Mouse (Mus musculus) liver, embryonic 15.5 days (tissue): Measurements from ENCODE around the gene Rmnd5b. TPM values are rescaled to one million over a fixed set of nuclear protein-coding genes. Genes with fewer than 3 reads are reported as not detected.
"Not testable (repeated sequence)": the region's sequence is repeated elsewhere in the genome, so short reads cannot be mapped to it uniquely, and the experiment has no call there.

Source experiments
- ATAC-seq: fragments of 200-750 bp; cut with Nextera tagmentation; 2 replicates; pipeline ENCODE4 v1.8.0; 2017; ENCODE audit warnings: moderate number of reproducible peaks, mild to moderate bottlenecking, moderate library complexity; ENCODE audit not compliant: insufficient read depth
- H3K27ac ChIP-seq: fragments of 300-500 bp; sonication (generic); replicated peaks from 2 replicates; pipeline ENCODE4 v1.5.1; 2015; ENCODE audit warnings: mild to moderate bottlenecking, inconsistent platforms
- H3K27me3 ChIP-seq: fragments of 300-500 bp; sonication (generic); 2 replicates; pipeline ENCODE4 v1.6.1; 2015; ENCODE audit warnings: mild to moderate bottlenecking, inconsistent platforms
- H3K36me3 ChIP-seq: fragments of 300-500 bp; sonication (generic); replicated peaks from 2 replicates; pipeline ENCODE4 v1.6.1; 2015; ENCODE audit warnings: moderate library complexity, mild to moderate bottlenecking, inconsistent platforms
- H3K4me1 ChIP-seq: fragments of 300-500 bp; sonication (generic); replicated peaks from 2 replicates; pipeline ENCODE4 v1.6.1; 2015; ENCODE audit warnings: inconsistent platforms
- H3K4me2 ChIP-seq: fragments of 300-500 bp; sonication (generic); 2 replicates; pipeline ENCODE4 v1.6.1; 2015; ENCODE audit warnings: moderate library complexity, mild to moderate bottlenecking, inconsistent platforms
- H3K4me3 ChIP-seq: fragments of 300-500 bp; sonication (generic); replicated peaks from 2 replicates; pipeline ENCODE4 v1.5.1; 2015; ENCODE audit warnings: mild to moderate bottlenecking, inconsistent platforms
- H3K9ac ChIP-seq: fragments of 300-500 bp; sonication (generic); 2 replicates; pipeline ENCODE4 v1.6.1; 2015; ENCODE audit warnings: moderate library complexity, mild to moderate bottlenecking, inconsistent platforms
- H3K9me3 ChIP-seq: fragments of 300-500 bp; sonication (generic); replicated peaks from 2 replicates; pipeline ENCODE4 v1.6.1; 2016; ENCODE audit warnings: inconsistent platforms
- WGBS: fragments of 180-500 bp; shearing (Covaris S2); methylation state at CpG from one replicate; pipeline ENCODE4 v1.1.7; 2015; ENCODE audit warnings: mixed read lengths; ENCODE audit not compliant: insufficient replicate concordance; 5-methylcytosine and 5-hydroxymethylcytosine counted together
- polyA plus RNA-seq: library from polyadenylated mRNA; unstranded; fragments of >200 nt; fragmentation: Nextera tagmentation; extraction: Ambion mirVana; gene quantifications from 2 replicates; pipeline ENCODE4 v1.2.1, GENCODE M21; 2015

Rmnd5b gene
- polyA plus RNA-seq = 20.0 and 21.1 TPM in 2 replicates

- peak; percentile 82 for ATAC-seq
- under 1% methylated on average over 61 of the region's 61 CpGs for WGBS
- peak within 1 kb of the TSS; percentile 74 for H3K4me3 ChIP-seq
- H3K36me3 ChIP-seq = 0 out of 2 replicates have a peak, but pooled peaks cover 5% of the 10 kb centered on the region
- H3K4me1 ChIP-seq = peaks cover 53% of the 10 kb centered on the region
- peak within 1 kb of the TSS; percentile 63 for H3K9ac ChIP-seq
- peaks cover 6% of the 10 kb centered on the region; the same call in 1 of the 2 replicates for H3K27me3 ChIP-seq
- peak within 1 kb of the TSS; percentile 84 for H3K4me2 ChIP-seq
- H3K27ac ChIP-seq = peak within 1 kb of the TSS; percentile 87
- H3K9me3 ChIP-seq = no peaks in the 10 kb centered on the region
Observed at GRCm38 (mm10) chr11:51635525-51636322, at the start of gene Rmnd5b. TSS of gene Rmnd5b (minus strand) at chr11:51635896.

DNA sequence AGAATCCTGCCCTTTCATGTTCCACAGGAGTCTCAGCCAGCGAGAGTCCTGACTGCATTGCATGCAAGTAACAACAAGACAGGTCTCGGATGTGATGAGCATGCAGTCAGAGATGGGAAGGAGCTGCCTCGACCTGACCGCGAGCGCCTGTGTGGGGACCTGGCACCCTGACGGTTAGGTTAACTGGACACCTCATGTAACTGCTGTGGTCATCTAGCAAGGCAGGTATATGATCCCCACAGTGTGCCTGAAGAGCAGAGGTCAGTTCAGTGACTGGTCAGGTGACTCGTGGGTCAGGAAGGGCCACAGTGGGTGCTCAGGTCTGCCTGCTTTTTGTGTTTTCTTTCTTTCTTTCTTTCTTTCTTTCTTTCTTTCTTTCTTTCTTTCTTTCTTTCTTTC lies 46.3 kb upstream of the Rmnd5b start:
- H3K36me3 ChIP-seq = no peaks in the 10 kb centered on the region
- H3K4me3 ChIP-seq = no peak overlapping the region
- H3K9me3 ChIP-seq = no peaks in the 10 kb centered on the region
- 35% methylated on average over 8 of the region's 8 CpGs for WGBS
- no peak for ATAC-seq
- peaks cover 8% of the 10 kb centered on the region for H3K4me1 ChIP-seq
- H3K4me2 ChIP-seq = peak overlapping the region; percentile 60; the same call in 1 of the 2 replicates
- no peak overlapping the region for H3K9ac ChIP-seq
- H3K27ac ChIP-seq = no peak overlapping the region
- H3K27me3 ChIP-seq = no peaks in the 10 kb centered on the region

DNA sequence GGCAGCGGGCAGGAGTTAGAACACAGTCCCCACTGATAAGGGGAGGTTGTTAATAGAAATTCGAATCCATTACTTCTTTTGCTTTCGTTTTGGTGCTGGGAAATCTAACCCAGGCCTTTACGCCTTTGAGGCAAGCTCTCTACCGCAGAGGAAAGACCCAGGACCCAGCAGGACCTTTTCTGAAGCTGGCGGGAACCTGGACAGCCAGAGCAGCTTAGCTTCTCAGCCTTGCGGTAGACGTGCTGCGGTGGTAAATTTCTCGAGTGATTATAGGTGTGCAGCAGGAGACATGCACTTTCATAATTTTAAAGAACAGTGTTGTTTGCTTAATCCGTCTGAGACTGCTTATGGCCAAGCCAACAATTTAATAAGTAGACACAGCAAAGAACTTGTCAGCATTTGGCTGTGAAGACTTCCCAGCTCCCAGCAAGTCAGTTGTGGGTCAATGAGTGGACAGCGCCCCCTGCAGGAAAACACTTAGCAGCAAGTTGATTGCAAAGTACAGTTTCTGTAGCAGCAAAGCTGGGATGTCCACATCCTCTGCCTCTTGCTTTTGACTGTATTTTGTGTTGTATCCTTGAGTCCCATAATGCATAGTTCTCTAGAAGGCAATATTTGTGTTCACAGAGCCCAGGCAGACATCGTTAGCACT lies 45.8 kb upstream of the Rmnd5b start:
- WGBS = 26% methylated on average over 13 of the region's 13 CpGs
- H3K4me3 ChIP-seq = peak overlapping the region; percentile 39
- peak; percentile 28; the same call in 1 of the 2 replicates for ATAC-seq
- peaks cover 8% of the 10 kb centered on the region for H3K4me1 ChIP-seq
- H3K9me3 ChIP-seq = no peaks in the 10 kb centered on the region
- H3K36me3 ChIP-seq = no peaks in the 10 kb centered on the region
- H3K27ac ChIP-seq = no peak overlapping the region
- H3K9ac ChIP-seq = peak overlapping the region; percentile 31; the same call in 1 of the 2 replicates
- no peaks in the 10 kb centered on the region for H3K27me3 ChIP-seq
- H3K4me2 ChIP-seq = peak overlapping the region; percentile 60

DNA sequence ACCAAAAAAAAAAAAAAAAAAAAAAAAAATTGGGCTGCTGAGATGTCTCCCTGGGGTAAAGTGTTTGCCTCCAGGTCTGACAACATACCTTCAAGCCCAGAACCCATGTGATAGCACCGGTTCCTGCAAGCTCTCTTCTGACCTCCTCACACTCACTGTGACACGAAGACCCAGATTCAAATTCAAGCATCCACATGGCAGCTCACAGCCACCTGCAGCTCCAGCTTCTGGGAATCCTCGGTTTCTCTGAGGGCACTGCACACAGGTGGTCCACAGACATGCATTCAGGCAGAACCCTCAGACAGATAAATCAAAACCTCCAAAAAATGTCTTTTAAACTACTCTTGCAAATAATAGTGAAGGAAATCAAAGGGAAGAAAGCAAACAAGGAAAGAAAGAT lies 43.8 kb upstream of the Rmnd5b start:
- Histone ChIP-seq H3K9ac (no peak overlapping the region), H3K27me3 (no peaks in the 10 kb centered on the region), H3K4me3 (no peak overlapping the region), H3K4me1 (peaks cover 8% of the 10 kb centered on the region), H3K9me3 (no peaks in the 10 kb centered on the region), H3K36me3 (no peaks in the 10 kb centered on the region), H3K27ac (no peak overlapping the region), H3K4me2 (no peak overlapping the region)
- 61% methylated on average over 3 of the region's 3 CpGs for WGBS
- ATAC-seq = no peak

DNA sequence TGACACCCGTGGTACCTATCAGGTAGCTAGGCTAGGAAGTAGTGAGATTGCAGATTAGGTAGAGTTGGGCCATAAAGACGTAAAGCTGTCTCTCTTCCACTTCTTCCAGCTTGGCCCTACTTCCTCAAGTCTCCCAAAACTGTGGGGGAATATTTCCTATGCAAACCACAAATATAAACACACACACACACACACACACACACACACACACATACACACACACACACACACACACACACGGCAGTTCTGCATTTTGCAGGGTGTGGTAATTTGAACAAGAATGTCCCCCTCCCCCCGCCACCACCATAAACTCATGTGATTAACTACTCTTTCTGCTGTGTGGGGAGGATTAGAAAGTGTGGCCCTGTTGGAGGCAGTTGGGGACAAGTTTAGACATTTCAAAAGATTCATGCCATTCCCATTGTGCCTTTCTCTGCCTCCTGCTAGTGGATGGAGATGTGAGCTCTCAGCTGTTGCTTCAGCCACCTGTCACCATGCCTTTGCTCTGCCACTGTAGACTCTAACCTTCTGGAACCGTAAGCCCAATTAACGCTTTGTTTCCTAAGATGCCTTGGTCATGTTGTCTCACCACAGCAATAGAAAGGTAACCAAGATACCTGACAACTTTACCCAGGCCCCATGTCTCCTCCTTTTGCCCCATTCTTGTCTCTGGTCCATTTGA lies 42.2 kb upstream of the Rmnd5b start:
- Histone ChIP-seq H3K4me1 (peaks cover 8% of the 10 kb centered on the region), H3K27me3 (no peaks in the 10 kb centered on the region), H3K9ac (no peak overlapping the region), H3K4me3 (no peak overlapping the region), H3K36me3 (no peaks in the 10 kb centered on the region), H3K9me3 (no peaks in the 10 kb centered on the region), H3K4me2 (no peak overlapping the region), H3K27ac (no peak overlapping the region)
- 39% methylated on average over 6 of the region's 6 CpGs for WGBS
- no peak for ATAC-seq

DNA sequence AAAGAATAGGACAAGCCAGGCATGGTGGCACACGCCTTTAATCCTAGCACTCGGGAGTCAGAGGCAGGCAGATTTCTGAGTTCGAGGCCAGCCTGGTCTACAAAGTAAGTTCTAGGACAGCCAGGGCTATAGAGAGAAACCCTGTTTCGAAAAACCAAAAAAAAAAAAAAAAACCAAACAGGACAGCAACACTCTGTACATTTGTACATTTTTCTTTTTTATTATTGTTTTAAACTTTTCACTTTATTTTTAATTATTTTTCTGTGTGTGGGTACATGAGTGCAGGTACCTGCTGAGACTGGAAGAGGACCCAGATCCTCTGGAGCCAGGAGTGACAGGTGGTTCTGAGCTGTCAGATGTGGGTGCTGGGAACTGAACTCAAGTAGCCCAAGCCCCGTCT lies 39.7 kb upstream of the Rmnd5b start:
- no peak overlapping the region for H3K9ac ChIP-seq
- WGBS = 51% methylated on average over 5 of the region's 5 CpGs
- H3K27ac ChIP-seq = no peak overlapping the region
- no peaks in the 10 kb centered on the region for H3K36me3 ChIP-seq
- H3K4me2 ChIP-seq = no peak overlapping the region
- H3K4me3 ChIP-seq = no peak overlapping the region
- no peaks in the 10 kb centered on the region for H3K9me3 ChIP-seq
- no peaks in the 10 kb centered on the region for H3K4me1 ChIP-seq
- ATAC-seq = no peak
- H3K27me3 ChIP-seq = no peaks in the 10 kb centered on the region

GRCm38 (mm10) chr11:51673291-51673690 lies 37.6 kb upstream of the Rmnd5b start:
- Histone ChIP-seq H3K4me3 (no peak overlapping the region), H3K9ac (no peak overlapping the region), H3K4me1 (no peaks in the 10 kb centered on the region), H3K27me3 (no peaks in the 10 kb centered on the region), H3K4me2 (no peak overlapping the region), H3K27ac (no peak overlapping the region), H3K9me3 (no peaks in the 10 kb centered on the region), H3K36me3 (no peaks in the 10 kb centered on the region)
- no peak for ATAC-seq
- WGBS = 73% methylated on average over 9 of the region's 9 CpGs

GRCm38 (mm10) chr11:51671376-51671775 lies 35.7 kb upstream of the Rmnd5b start:
- 52% methylated on average over 2 of the region's 2 CpGs for whole genome bisulfite sequencing

DNA sequence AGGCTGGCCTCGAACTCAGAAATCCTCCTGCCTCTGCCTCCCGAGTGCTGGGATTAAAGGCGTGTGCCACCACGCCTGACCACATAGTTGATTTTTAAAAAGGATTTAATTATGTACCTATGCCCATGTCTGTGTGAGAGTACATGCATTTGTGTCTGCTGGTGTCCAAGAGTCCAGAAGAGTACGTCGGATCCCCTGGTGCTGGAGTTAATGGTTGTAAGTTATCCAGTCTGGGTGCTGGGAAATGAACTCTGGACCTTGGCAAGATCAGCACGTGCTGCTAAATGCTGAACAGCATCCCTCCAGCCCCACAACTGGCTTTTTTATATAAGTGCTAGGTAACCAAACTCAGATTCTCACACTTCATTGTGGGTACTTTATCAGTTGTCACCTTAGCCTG lies 35.1 kb upstream of the Rmnd5b start:
- no peaks in the 10 kb centered on the region for H3K36me3 ChIP-seq
- H3K9me3 ChIP-seq = no peaks in the 10 kb centered on the region
- H3K27ac ChIP-seq = no peak overlapping the region
- H3K27me3 ChIP-seq = no peaks in the 10 kb centered on the region
- no peak overlapping the region for H3K4me3 ChIP-seq
- ATAC-seq = no peak
- H3K9ac ChIP-seq = no peak overlapping the region
- WGBS = 71% methylated on average over 7 of the region's 7 CpGs
- H3K4me2 ChIP-seq = no peak overlapping the region
- H3K4me1 ChIP-seq = no peaks in the 10 kb centered on the region

More at GRCm38 (mm10) chr11:51671376-51671775, 35.7 kb upstream of the Rmnd5b start:
- Histone ChIP-seq H3K9me3 (no peaks in the 10 kb centered on the region), H3K4me2 (no peak overlapping the region), H3K4me3 (no peak overlapping the region), H3K36me3 (no peaks in the 10 kb centered on the region), H3K27me3 (no peaks in the 10 kb centered on the region), H3K4me1 (no peaks in the 10 kb centered on the region), H3K27ac (no peak overlapping the region), H3K9ac (no peak overlapping the region)
- ATAC-seq = no peak

- ATAC-seq, H3K9ac ChIP-seq, H3K4me3 ChIP-seq, H3K27ac ChIP-seq, H3K27me3 ChIP-seq, H3K4me1 ChIP-seq, H3K9me3 ChIP-seq, H3K4me2 ChIP-seq, H3K36me3 ChIP-seq: not testable (repeated sequence)
- 80% methylated on average over 7 of the region's 7 CpGs for WGBS
Observed at GRCm38 (mm10) chr11:51664747-51665146, 29.1 kb upstream of the Rmnd5b start.

DNA sequence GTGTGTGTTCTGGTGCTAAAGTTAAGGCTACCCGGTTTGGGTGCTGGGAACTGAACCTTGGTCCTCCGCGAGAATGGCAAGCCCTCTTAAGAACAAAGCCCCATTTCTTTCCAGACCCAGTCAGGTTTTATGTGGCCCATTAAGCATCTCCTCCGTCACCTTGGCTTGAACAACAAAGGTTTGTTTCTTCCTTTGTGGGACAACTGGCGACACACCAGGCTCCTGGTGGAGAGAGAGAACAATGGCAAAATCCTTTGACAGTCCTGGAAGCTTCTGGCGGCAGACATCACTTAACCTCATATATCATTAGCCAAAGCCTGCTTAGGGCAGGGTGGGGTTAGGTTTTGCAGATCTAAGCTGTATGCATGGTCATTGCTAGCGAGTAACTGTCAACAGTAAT lies 26.9 kb upstream of the Rmnd5b start:
- Histone ChIP-seq H3K27ac (no peak overlapping the region), H3K4me2 (no peak overlapping the region), H3K4me3 (no peak overlapping the region), H3K36me3 (no peaks in the 10 kb centered on the region), H3K9ac (no peak overlapping the region), H3K27me3 (no peaks in the 10 kb centered on the region), H3K4me1 (peaks cover 10% of the 10 kb centered on the region), H3K9me3 (no peaks in the 10 kb centered on the region)
- no peak for ATAC-seq
- WGBS = 72% methylated on average over 7 of the region's 7 CpGs
